Mouse (Mus musculus) WW6 (cell line): Measurements from ENCODE around the gene Hap1.
"Not testable (repeated sequence)": the region's sequence is repeated elsewhere in the genome, so short reads cannot be mapped to it uniquely, and the experiment has no call there.

ENCODE experiments used
- DNase-seq: peaks from one replicate; pipeline ENCODE4 v3.0.0-alpha.2; 2013; ENCODE audit warnings: low read depth, low spot score

Hap1 gene

GRCm38 (mm10) chr11:100356819-100357211 is 887 bp upstream of the Hap1 start:
- no peak for DNase-seq

- no peak for DNase-seq
Observed at GRCm38 (mm10) chr11:100355151-100355951, 577 bp downstream of the Hap1 start.

GRCm38 (mm10) chr11:100352076-100352857 is 3.7 kb downstream of the Hap1 start:
- DNase-seq: no peak

GRCm38 (mm10) chr11:100344269-100344668 is 11.7 kb downstream of the Hap1 start:
- no peak for DNase-seq

GRCm38 (mm10) chr11:100335731-100336130 is 20.2 kb downstream of the Hap1 start:
- no peak for DNase-seq

- DNase-seq: no peak
Observed at GRCm38 (mm10) chr11:100333944-100334457, 21.9 kb downstream of the Hap1 start, which contains the start of gene Gast. Gene Gast (plus strand): TSS chr11:100334407.

GRCm38 (mm10) chr11:100332766-100333515 is 23.0 kb downstream of the Hap1 start:
- no peak for DNase-seq

GRCm38 (mm10) chr11:100330816-100331375 is 25.0 kb downstream of the Hap1 start:
- not testable (repeated sequence) for DNase-seq

GRCm38 (mm10) chr11:100330235-100330634 is 25.7 kb downstream of the Hap1 start:
- no peak for DNase-seq

GRCm38 (mm10) chr11:100327761-100328160 is 28.2 kb downstream of the Hap1 start:
- no peak for DNase-seq

- DNase-seq: no peak
Observed at GRCm38 (mm10) chr11:100327316-100327715, 28.6 kb downstream of the Hap1 start.

GRCm38 (mm10) chr11:100325062-100325629 is 30.8 kb downstream of the Hap1 start:
- no peak for DNase-seq

- peak; percentile 81 for DNase-seq
Observed at GRCm38 (mm10) chr11:100323578-100323977, 32.4 kb downstream of the Hap1 start.

GRCm38 (mm10) chr11:100322591-100323258 is 33.2 kb downstream of the Hap1 start:
- DNase-seq: no peak

GRCm38 (mm10) chr11:100321479-100322305 is 34.2 kb downstream of the Hap1 start:
- DNase-seq: not testable (repeated sequence)

- DNase-seq: not testable (repeated sequence)
Observed at GRCm38 (mm10) chr11:100320701-100321410, 35.1 kb downstream of the Hap1 start.

- DNase-seq: peak; percentile 98
Observed at GRCm38 (mm10) chr11:100320172-100320630, 35.7 kb downstream of the Hap1 start.

GRCm38 (mm10) chr11:100319492-100320171 is 36.3 kb downstream of the Hap1 start, which contains the start of gene Eif1:
Gene Eif1 (plus strand): TSS chr11:100319885.
- peak; percentile 100 for DNase-seq
